In genomic region chr19:4232186-4232572, GRCm38 (mm10) we compare ENCODE assay signal across 8 mouse cellular contexts. TPM values are rescaled to one million over a fixed set of nuclear protein-coding genes. Genes with fewer than 3 reads are reported as not detected.
DNase-seq lines count a peak whose midpoint lies in the region; ATAC-seq and TF ChIP-seq lines count a peak whose summit lies in the region.

No protein-coding gene starts in this region.

- no peaks in the 10 kb centered on the region for H3K36me3 ChIP-seq in liver, adult 2 months (ENCODE audit: control insufficient read depth, insufficient read depth, low read length)
- no peaks in the 10 kb centered on the region for H3K36me3 ChIP-seq in hindbrain, embryonic 15.5 days
- H3K36me3 ChIP-seq in midbrain, embryonic 10.5 days: no peaks in the 10 kb centered on the region

- no peak for TF ChIP-seq POLR2A in liver, adult 2 months (IDR thresholded peaks at IDR 0.05; ENCODE audit: extremely low read depth, insufficient read depth, low read length)

- H3K9ac ChIP-seq in liver, adult 2 months (ENCODE audit: low read depth, low read length): peak overlapping the region; percentile 81
- H3K9ac ChIP-seq in hindbrain, embryonic 15.5 days: peak overlapping the region; percentile 62

- no peak for TF ChIP-seq CTCF in liver, adult 2 months (IDR thresholded peaks at IDR 0.05; ENCODE audit: low read depth, low read length)

- no peaks in the 10 kb centered on the region for H3K27me3 ChIP-seq in liver, adult 2 months (ENCODE audit: control insufficient read depth, insufficient read depth, low read length)
- H3K27me3 ChIP-seq in hindbrain, embryonic 15.5 days: 0 out of 2 replicates have a peak, but pooled peaks cover 9% of the 10 kb centered on the region
- peaks cover 27% of the 10 kb centered on the region for H3K27me3 ChIP-seq in midbrain, embryonic 10.5 days (ENCODE audit: low read depth, poor library complexity, severe bottlenecking)

- peak; percentile 28 for ATAC-seq in common myeloid progenitor, adult 5-6 weeks (replicated peaks; ENCODE audit: low read depth, poor library complexity, severe bottlenecking)
- no peak for ATAC-seq in hindbrain, embryonic 15.5 days (ENCODE audit: low FRiP score, low read depth)

- no peaks in the 10 kb centered on the region for H3K9me3 ChIP-seq in hindbrain, embryonic 15.5 days
- no peaks in the 10 kb centered on the region for H3K9me3 ChIP-seq in midbrain, embryonic 10.5 days (replicated peaks)

- H3K4me1 ChIP-seq in liver, adult 2 months (ENCODE audit: control insufficient read depth, insufficient read depth, low read length): no peaks in the 10 kb centered on the region; the same call in 1 of the 2 replicates
- peaks cover 14% of the 10 kb centered on the region for H3K4me1 ChIP-seq in hindbrain, embryonic 15.5 days (replicated peaks)
- peaks cover 19% of the 10 kb centered on the region for H3K4me1 ChIP-seq in midbrain, embryonic 10.5 days

- no peaks in the 10 kb centered on the region for H3K79me2 ChIP-seq in liver, adult 2 months (ENCODE audit: control insufficient read depth, insufficient read depth, low read length)

- peak overlapping the region; percentile 87 for H3K4me2 ChIP-seq in hindbrain, embryonic 15.5 days

- peak overlapping the region; percentile 78 for H3K4me3 ChIP-seq in liver, adult 2 months (ENCODE audit: insufficient read depth, low read depth, low read length)
- H3K4me3 ChIP-seq in hindbrain, embryonic 15.5 days: peak overlapping the region; percentile 64
- H3K4me3 ChIP-seq in midbrain, embryonic 10.5 days: peak overlapping the region; percentile 78

- DNase-seq in liver, adult 2 months (ENCODE audit: extremely low read depth, low read depth, low spot score): peak; percentile 71
- no peak for DNase-seq in liver
- DNase-seq in midbrain, embryonic 10.5 days (ENCODE audit: low spot score): no peak
- no peak for DNase-seq in retina, embryonic 14.5 days (ENCODE audit: low spot score)
- DNase-seq in urinary bladder, adult 18-20 months (ENCODE audit: low spot score in 2 of 2): no peak
- no peak for DNase-seq in adrenal gland, postnatal 10 days

- 0% methylated on average over 2 of the region's 2 CpGs for WGBS in liver, adult 2 months
- WGBS in hindbrain, embryonic 15.5 days: 15% methylated on average over 2 of the region's 2 CpGs
- 82% methylated on average over 2 of the region's 2 CpGs for WGBS in midbrain, embryonic 10.5 days

- H3K27ac ChIP-seq in liver, adult 2 months (replicated peaks; ENCODE audit: insufficient read depth, low read depth, low read length): peak overlapping the region; percentile 94
- peak overlapping the region; percentile 88 for H3K27ac ChIP-seq in hindbrain, embryonic 15.5 days (replicated peaks)
- H3K27ac ChIP-seq in midbrain, embryonic 10.5 days (replicated peaks): peak overlapping the region; percentile 86

RNA-seq across cellular contexts. Expression of gene Pold4, which starts 0.5 kb away (rescaled TPM):
- total RNA-seq in liver, adult 2 months (2014; rRNA removed): 27.2 and 27.3 TPM in 2 replicates
- polyA plus RNA-seq in liver, adult 2 months (2012; rRNA removed): 60.4 and 63.8 TPM in 2 replicates
- 64.3 and 74.0 TPM in 2 replicates for total RNA-seq in common myeloid progenitor, adult 5-6 weeks (2017)
- polyA plus RNA-seq in hindbrain, embryonic 15.5 days (2015; fragmentation: Nextera tagmentation; extraction: Ambion mirVana): 19.2 and 20.9 TPM in 2 replicates
- polyA plus RNA-seq in midbrain, embryonic 10.5 days (2016; fragmentation: Nextera tagmentation; extraction: Ambion mirVana): 12.2 and 15.6 TPM in 2 replicates
- 10 to 100 TPM; 34.7 to 35.6 TPM for total RNA-seq in adrenal gland, postnatal 10 days (2021)

RNA-seq across cellular contexts. Expression of gene AC109138.7, which starts 18.0 kb away (rescaled TPM):
- not detected in 2 replicates for total RNA-seq in liver, adult 2 months (2014; rRNA removed)
- polyA plus RNA-seq in liver, adult 2 months (2012; rRNA removed): not detected in 2 replicates
- not detected in 2 replicates for total RNA-seq in common myeloid progenitor, adult 5-6 weeks (2017)
- not detected in 2 replicates for polyA plus RNA-seq in hindbrain, embryonic 15.5 days (2015; fragmentation: Nextera tagmentation; extraction: Ambion mirVana)
- polyA plus RNA-seq in midbrain, embryonic 10.5 days (2016; fragmentation: Nextera tagmentation; extraction: Ambion mirVana): not detected in 2 replicates
- not detected for total RNA-seq in adrenal gland, postnatal 10 days (2021)

RNA-seq across cellular contexts. Expression of gene Clcf1, which starts 18.1 kb away (rescaled TPM):
- total RNA-seq in liver, adult 2 months (2014; rRNA removed): 0.27 and 0.28 TPM in 2 replicates
- polyA plus RNA-seq in liver, adult 2 months (2012; rRNA removed): 0.87 and 3.8 TPM in 2 replicates
- total RNA-seq in common myeloid progenitor, adult 5-6 weeks (2017): 2.0 and 5.0 TPM in 2 replicates
- polyA plus RNA-seq in hindbrain, embryonic 15.5 days (2015; fragmentation: Nextera tagmentation; extraction: Ambion mirVana): 0.69 and 0.75 TPM in 2 replicates
- 0.65 and 0.74 TPM in 2 replicates for polyA plus RNA-seq in midbrain, embryonic 10.5 days (2016; fragmentation: Nextera tagmentation; extraction: Ambion mirVana)
- 1 to 10 TPM; 8.3 to 9.8 TPM for total RNA-seq in adrenal gland, postnatal 10 days (2021)

RNA-seq across cellular contexts. Expression of gene Rad9a, which starts 30.7 kb away (rescaled TPM):
- total RNA-seq in liver, adult 2 months (2014; rRNA removed): 0.74 and 1.3 TPM in 2 replicates
- 7.0 and 7.5 TPM in 2 replicates for polyA plus RNA-seq in liver, adult 2 months (2012; rRNA removed)
- total RNA-seq in common myeloid progenitor, adult 5-6 weeks (2017): 10.7 and 20.5 TPM in 2 replicates
- polyA plus RNA-seq in hindbrain, embryonic 15.5 days (2015; fragmentation: Nextera tagmentation; extraction: Ambion mirVana): 25.5 and 27.5 TPM in 2 replicates
- polyA plus RNA-seq in midbrain, embryonic 10.5 days (2016; fragmentation: Nextera tagmentation; extraction: Ambion mirVana): 58.9 and 60.3 TPM in 2 replicates
- 10 to 100 TPM in 1 of 2 experiments, 1 to 10 TPM in 1; 7.4 to 10.8 TPM for total RNA-seq in adrenal gland, postnatal 10 days (2021)

RNA-seq across cellular contexts. Expression of gene Ssh3, which starts 36.8 kb away (rescaled TPM):
- total RNA-seq in liver, adult 2 months (2014; rRNA removed): 11.5 and 12.1 TPM in 2 replicates
- polyA plus RNA-seq in liver, adult 2 months (2012; rRNA removed): 15.3 and 29.2 TPM in 2 replicates
- 13.6 and 22.7 TPM in 2 replicates for total RNA-seq in common myeloid progenitor, adult 5-6 weeks (2017)
- polyA plus RNA-seq in hindbrain, embryonic 15.5 days (2015; fragmentation: Nextera tagmentation; extraction: Ambion mirVana): 15.9 and 18.5 TPM in 2 replicates
- polyA plus RNA-seq in midbrain, embryonic 10.5 days (2016; fragmentation: Nextera tagmentation; extraction: Ambion mirVana): 3.2 and 3.6 TPM in 2 replicates
- 10 to 100 TPM; 16.8 to 21.9 TPM for total RNA-seq in adrenal gland, postnatal 10 days (2021)
